Mouse (Mus musculus): Measurements from ENCODE around the gene Casp8ap2.
A peak's percentile ranks its signal among the peaks of the same experiment; 100 is the strongest.

Gene Casp8ap2

GRCm38 (mm10) chr4:32615034-32615881 is at the start of gene Casp8ap2:
TSS of gene Casp8ap2 (plus strand) at chr4:32615451.
- peak; percentile 100 for DNase-seq

- no peak for DNase-seq
Measured at GRCm38 (mm10) chr4:32569054-32569453, 46.2 kb upstream of the Casp8ap2 start.

GRCm38 (mm10) chr4:32569995-32570938 is 45.0 kb upstream of the Casp8ap2 start:
- DNase-seq = no peak

GRCm38 (mm10) chr4:32570939-32571317 is 44.3 kb upstream of the Casp8ap2 start:
- no peak for DNase-seq

- no peak for DNase-seq
Measured at GRCm38 (mm10) chr4:32571441-32571840, 43.8 kb upstream of the Casp8ap2 start.

GRCm38 (mm10) chr4:32572118-32572517 is 43.1 kb upstream of the Casp8ap2 start:
- DNase-seq = peak; percentile 63 to 66

- DNase-seq = no peak
Measured at GRCm38 (mm10) chr4:32573586-32573985, 41.7 kb upstream of the Casp8ap2 start.

GRCm38 (mm10) chr4:32574604-32575003 is 40.6 kb upstream of the Casp8ap2 start:
- peak in 1 of 2 experiments; percentile 24 for DNase-seq

GRCm38 (mm10) chr4:32575165-32575564 is 40.1 kb upstream of the Casp8ap2 start:
- DNase-seq = peak; percentile 38 to 51

- no peak for DNase-seq
Measured at GRCm38 (mm10) chr4:32579850-32580249, 35.4 kb upstream of the Casp8ap2 start.

GRCm38 (mm10) chr4:32584181-32584580 is 31.1 kb upstream of the Casp8ap2 start:
- no peak for DNase-seq

- DNase-seq = peak; percentile 81 to 82
Measured at GRCm38 (mm10) chr4:32586596-32586995, 28.7 kb upstream of the Casp8ap2 start.

GRCm38 (mm10) chr4:32587543-32587942 is 27.7 kb upstream of the Casp8ap2 start:
- DNase-seq = peak; percentile 26 to 28

GRCm38 (mm10) chr4:32588237-32588636 is 27.0 kb upstream of the Casp8ap2 start:
- peak; percentile 38 to 50 for DNase-seq

GRCm38 (mm10) chr4:32601135-32601534 is 14.1 kb upstream of the Casp8ap2 start:
- DNase-seq = peak; percentile 70 to 74

- no peak for DNase-seq
Measured at GRCm38 (mm10) chr4:32602660-32603059, 12.6 kb upstream of the Casp8ap2 start, which contains the start of gene Gja10. TSS of gene Gja10 (minus strand) at chr4:32602760.

- no peak for DNase-seq
Measured at GRCm38 (mm10) chr4:32621637-32622036, 6.4 kb downstream of the Casp8ap2 start.

- DNase-seq = no peak
Measured at GRCm38 (mm10) chr4:32651669-32652068, 36.4 kb downstream of the Casp8ap2 start.

GRCm38 (mm10) chr4:32656146-32656904 is 41.1 kb downstream of the Casp8ap2 start:
- peak in 1 of 2 experiments; percentile 10 for DNase-seq

- DNase-seq = peak; percentile 99
Measured at GRCm38 (mm10) chr4:32656918-32657662, 41.8 kb downstream of the Casp8ap2 start, which contains the start of gene Mdn1. TSS of gene Mdn1 (plus strand) at chr4:32657119.

- DNase-seq = no peak
Measured at GRCm38 (mm10) chr4:32665843-32666242, 50.6 kb downstream of the Casp8ap2 start.

GRCm38 (mm10) chr4:32668291-32668690 is 53.0 kb downstream of the Casp8ap2 start:
- no peak for DNase-seq
